Mouse (Mus musculus): ENCODE measurements around the gene Fstl5.

The Fstl5 gene

GRCm38 (mm10) chr3:76508811-76509210 is 434.7 kb downstream of the Fstl5 start:
- in situ Hi-C loops (cut with MboI, MseI), result no loop called here

DNA sequence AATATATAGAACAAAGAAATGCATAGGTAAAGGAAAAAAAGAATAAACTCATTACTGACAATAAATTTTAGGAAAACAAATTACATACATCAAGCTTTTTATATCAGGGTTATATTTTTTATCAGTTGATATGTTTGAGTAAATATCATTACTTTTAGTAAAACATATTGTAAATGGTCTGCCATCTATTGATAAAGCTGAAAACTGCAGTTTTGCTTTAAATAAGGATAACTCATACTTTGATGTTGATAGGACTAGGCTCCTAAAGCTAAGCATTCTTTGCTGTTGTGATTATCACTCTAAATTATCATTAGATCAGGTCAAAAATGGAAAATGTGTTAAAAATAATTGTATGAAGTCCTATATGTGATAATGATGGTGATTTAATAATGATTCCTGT is 493.3 kb downstream of the Fstl5 start:
- in situ Hi-C loops (cut with MboI, MseI), result no loop called here

DNA sequence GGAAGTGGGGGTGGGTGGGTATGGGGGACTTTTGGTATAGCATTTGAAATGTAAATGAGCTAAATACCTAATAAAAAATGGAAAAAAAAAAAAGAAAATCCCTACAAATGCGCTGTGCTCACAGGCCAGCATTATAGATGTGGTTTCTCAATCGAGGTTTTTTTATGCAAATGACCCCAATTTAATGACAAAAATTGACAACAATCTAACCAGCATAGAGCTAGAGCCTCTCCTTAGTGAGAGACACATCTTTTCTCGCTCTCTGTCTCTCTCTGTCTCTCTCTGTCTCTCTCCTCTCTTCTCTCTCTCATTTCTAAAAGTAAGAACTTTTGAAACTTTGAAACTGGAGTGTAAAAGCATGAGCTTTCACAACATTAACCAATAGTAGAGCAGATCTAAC is 498.4 kb downstream of the Fstl5 start:
- in situ Hi-C loops (cut with MboI, MseI), result no loop called here

DNA sequence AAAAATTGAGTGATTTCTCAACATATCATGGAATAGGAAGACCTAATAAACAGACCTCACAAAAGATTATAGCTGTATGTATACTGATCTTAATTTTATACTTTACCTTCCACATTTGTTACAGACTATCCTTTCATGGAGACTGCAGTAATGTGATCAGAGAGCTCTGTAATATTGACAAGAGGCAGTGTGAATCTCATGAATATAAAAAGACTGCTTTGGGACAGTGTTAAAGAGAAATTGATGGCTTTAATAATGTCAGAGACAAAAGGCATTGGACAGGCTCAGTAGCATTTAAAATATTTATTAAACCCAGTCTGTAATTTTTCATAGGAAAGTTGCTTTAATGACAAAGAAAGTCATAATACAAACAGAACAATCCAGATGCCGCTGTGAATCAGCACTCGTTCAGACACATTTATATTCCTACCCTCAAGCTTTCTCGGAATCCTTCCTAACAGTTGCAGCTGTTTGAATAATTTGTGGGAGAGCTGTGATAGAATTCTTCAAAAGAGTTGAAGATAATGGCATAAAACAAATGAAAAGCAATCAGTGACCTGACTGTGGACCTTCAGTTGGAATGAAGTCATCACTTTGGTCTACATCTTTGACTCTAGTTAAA is 499.0 kb downstream of the Fstl5 start:
- in situ Hi-C loops (cut with MboI, MseI), result no loop called here

DNA sequence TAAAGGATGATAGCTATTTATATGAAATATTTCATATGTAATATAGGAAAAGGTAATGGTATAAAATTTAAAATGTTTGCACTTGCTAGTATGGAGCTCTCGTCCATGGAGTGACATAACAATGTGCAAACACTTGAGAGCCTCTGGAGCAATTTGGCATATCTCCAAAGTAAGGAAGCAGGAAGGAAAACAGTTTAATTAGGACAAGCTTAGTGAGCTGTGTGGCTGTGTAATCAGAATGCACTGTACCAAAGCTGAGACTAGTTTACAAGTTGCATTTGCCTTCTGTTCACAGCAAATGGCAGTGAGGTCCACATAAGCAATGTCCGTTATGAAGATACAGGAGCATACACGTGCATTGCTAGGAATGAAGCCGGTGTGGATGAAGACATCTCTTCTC is 519.1 kb downstream of the Fstl5 start:
- in situ Hi-C loops (cut with MboI, MseI), result no loop called here

DNA sequence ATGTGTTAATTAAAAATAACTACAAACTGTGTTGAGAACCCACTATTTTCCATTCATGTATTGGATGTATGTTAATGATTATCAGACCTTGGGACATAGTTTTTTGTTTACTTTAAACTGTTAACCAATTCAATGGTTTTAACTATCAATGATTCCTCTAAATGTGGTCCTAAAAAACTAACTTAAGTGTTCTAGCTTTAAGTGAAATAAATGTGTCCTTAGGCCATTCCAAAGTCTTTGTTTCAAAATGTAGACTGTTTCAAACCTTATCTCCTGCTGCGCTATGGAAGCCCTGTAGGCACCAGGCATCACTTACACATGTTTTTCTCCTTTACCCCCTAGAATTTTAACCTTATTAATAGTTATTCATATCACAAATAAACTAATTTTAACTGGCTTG is 546.0 kb downstream of the Fstl5 start:
- in situ Hi-C loops (cut with MboI, MseI), result no loop called here

DNA sequence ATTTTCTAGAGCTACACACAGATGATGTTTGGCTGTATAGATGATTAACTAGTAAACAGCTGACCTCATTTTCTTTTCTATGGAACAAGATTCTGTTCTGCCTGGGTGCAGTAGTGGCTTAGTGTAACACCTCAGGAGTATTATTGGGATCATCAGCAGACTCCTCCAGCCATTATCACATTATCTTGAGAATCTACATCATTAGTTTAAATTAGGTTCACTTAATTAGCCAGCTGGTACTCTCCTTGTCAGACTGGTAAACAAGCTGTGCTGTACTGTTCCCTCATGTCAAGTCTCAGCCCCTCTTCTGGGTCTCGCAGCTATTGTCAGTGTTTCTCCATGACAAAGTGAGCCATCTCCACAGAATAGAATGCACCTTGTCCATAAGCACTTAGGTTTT is 580.2 kb downstream of the Fstl5 start:
- in situ Hi-C loops (cut with MboI, MseI), result no loop called here

DNA sequence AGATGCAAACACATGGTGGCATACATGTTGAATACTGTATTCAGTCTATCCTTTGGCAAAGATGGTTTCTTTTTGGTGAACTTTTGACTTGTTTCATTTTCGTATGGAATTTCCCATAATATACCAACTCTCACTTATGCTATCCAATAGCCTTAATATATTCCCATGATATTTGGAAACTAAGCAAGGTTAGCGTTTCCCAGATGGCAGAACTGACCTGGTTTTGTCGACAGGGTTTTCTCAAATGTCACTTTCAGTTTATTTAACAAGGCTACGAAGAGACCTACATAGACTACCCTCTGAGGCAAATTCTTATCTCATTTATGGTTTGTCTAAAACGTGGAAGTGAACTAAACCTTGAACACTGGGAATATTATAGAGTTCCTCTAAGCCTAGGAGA is 596.8 kb downstream of the Fstl5 start:
- in situ Hi-C loops (cut with MboI, MseI), result no loop called here

GRCm38 (mm10) chr3:76676006-76676405 is 601.9 kb downstream of the Fstl5 start:
- in situ Hi-C loops (cut with MboI, MseI), result no loop called here

DNA sequence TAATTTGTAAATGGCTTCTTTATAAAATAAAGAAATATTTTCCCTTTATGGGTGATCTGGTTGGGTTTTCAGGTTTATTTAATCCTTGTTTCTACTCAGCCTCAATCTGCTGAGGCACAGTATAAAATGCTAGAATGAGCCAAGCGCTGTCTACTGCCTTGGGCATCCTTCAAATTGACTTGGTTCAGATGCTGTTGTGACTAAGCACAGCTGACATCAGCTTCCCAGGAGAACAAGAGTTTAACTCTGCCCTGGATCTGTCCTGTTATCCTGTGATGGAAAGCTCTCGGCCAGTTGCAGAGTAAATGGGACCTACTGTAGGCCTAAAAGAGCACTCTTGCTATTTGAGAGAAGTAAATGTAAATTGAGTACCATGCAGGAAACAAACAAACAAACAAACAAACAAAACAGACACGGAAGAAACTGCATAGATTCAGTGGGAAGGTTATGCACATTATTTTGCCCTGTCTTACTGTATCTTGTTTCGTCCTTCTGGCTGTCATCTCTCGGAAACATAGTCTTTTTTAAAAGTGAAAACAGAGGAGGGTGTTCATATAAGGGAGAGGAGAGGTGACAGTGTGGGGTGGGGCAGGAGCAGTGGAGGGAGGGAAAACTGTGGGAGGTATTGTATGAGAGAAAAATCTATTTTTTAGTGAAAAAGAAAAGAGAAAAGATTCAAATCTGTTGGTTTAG is 605.9 kb downstream of the Fstl5 start:
- in situ Hi-C loops (cut with MboI, MseI), result no loop called here

GRCm38 (mm10) chr3:76680546-76680883 is 606.4 kb downstream of the Fstl5 start:
- in situ Hi-C loops (cut with MboI, MseI), result no loop called here

DNA sequence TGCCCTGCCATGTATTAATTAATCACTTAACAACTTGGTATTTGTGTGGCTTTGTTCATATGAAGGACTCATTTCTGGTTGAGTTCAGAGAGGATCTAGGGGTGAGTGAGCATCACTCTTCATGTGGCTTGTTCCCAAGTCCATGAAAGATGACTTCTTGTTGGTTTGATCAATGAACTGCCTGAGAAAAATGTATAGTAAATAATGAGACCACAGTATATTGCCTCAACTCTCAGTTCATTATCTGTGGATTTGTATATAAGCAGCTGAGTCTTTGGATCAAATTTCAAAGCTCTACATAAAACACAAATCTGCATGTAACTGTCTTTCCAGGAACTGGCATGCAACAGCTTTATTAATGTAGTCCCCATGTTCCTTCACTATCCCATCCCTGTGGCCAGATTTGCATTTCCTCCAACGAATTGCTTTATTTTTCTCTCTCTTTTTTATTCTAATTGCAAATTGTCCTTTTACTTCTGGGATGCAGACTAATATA is 623.1 kb downstream of the Fstl5 start:
- in situ Hi-C loops (cut with MboI, MseI), result no loop called here

DNA sequence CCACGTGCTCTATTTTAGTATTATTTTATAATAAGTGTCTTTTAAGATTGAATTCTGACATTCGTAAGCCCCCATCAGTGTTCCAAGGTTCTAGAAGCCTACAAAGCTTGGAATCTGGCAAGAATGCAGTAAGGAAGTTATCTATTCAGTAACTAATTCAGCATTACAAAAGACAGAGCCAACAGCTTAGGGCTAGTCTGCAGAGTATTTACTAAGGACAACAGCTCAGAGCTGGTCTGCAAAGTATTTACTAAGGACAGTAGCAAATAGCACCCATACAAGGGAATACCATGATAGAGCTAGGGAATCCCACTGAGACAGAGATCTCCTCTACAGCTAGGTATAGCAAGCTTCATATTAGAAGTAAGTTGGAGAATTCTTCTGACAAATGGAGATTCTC is 665.2 kb downstream of the Fstl5 start:
- in situ Hi-C loops (cut with MboI, MseI), result no loop called here

Measured in regulatory T cell (primary cell).